Mouse (Mus musculus) brain, adult 2 months (tissue): ENCODE results near the gene Slc35b3.
A peak's percentile ranks its signal among the peaks of the same experiment; 100 is the strongest.

Source experiments
- DNase-seq: peaks from one replicate; pipeline ENCODE4 v3.0.0; 2011; ENCODE audit warnings: low read depth, low spot score

Slc35b3 gene

GRCm38 (mm10) chr13:38938433-38938832 is 22.2 kb downstream of the Slc35b3 start:
- DNase-seq: no peak

- no peak for DNase-seq
Measured at GRCm38 (mm10) chr13:38936860-38937471, 23.7 kb downstream of the Slc35b3 start.

GRCm38 (mm10) chr13:38935856-38936446 is 24.7 kb downstream of the Slc35b3 start:
- no peak for DNase-seq

GRCm38 (mm10) chr13:38929843-38930578 is 30.7 kb downstream of the Slc35b3 start:
- DNase-seq: no peak

GRCm38 (mm10) chr13:38922676-38923075 is 38.0 kb downstream of the Slc35b3 start:
- no peak for DNase-seq

- DNase-seq: no peak
Measured at GRCm38 (mm10) chr13:38921306-38921705, 39.4 kb downstream of the Slc35b3 start.

GRCm38 (mm10) chr13:38918188-38918885 is 42.3 kb downstream of the Slc35b3 start:
- peak; percentile 7 for DNase-seq

- DNase-seq: no peak
Measured at GRCm38 (mm10) chr13:38917556-38917955, 43.1 kb downstream of the Slc35b3 start.

- DNase-seq: no peak
Measured at GRCm38 (mm10) chr13:38914771-38915170, 45.9 kb downstream of the Slc35b3 start.

GRCm38 (mm10) chr13:38892364-38892763 is 68.3 kb downstream of the Slc35b3 start:
- no peak for DNase-seq
